Mouse (Mus musculus) CH12.LX (cell line): ENCODE results near the gene Srpr. TPM values are rescaled to one million over a fixed set of nuclear protein-coding genes. Genes with fewer than 3 reads are reported as not detected.

ENCODE experiments used
- DNase-seq: peaks from one replicate; pipeline ENCODE4 v3.0.0-alpha.2; 2013; ENCODE audit errors: extremely low read depth
- H3K27ac ChIP-seq: 2 replicates; pipeline ENCODE4 v1.5.1; 2012; ENCODE audit warnings: low read depth, mild to moderate bottlenecking, control low read depth, moderate library complexity; ENCODE audit not compliant: insufficient read depth
- H3K27me3 ChIP-seq: replicated peaks from 2 replicates; pipeline ENCODE3; 2012; ENCODE audit warnings: inconsistent platforms
- H3K36me3 ChIP-seq, 2 experiments: replicated peaks in 1 of 2; 2 replicates each; pipeline versions ENCODE3 to v1.6.1; 2012; ENCODE audit warnings: inconsistent platforms in 1 of 2, low read length in 1 of 2, mild to moderate bottlenecking in 1 of 2, mixed read lengths in 1 of 2, moderate library complexity in 1 of 2; ENCODE audit not compliant: control insufficient read depth in 1 of 2, insufficient read depth in 1 of 2
- H3K4me1 ChIP-seq, 2 experiments: 2 replicates each; pipeline ENCODE4 v1.6.1; 2012; ENCODE audit warnings: inconsistent platforms in 1 of 2, moderate library complexity in 1 of 2; ENCODE audit not compliant: insufficient read depth in 2 of 2, control insufficient read depth in 1 of 2
- H3K4me2 ChIP-seq: 2 replicates; pipeline ENCODE4 v1.6.1; 2012; ENCODE audit warnings: low read depth, mild to moderate bottlenecking, control low read depth; ENCODE audit not compliant: poor library complexity, insufficient read depth, severe bottlenecking
- H3K4me3 ChIP-seq, 3 experiments: fragments of 150-350 bp in 1 of 3; sonication (generic) in 1 of 3; replicated peaks in 1 of 3; 2 replicates each; pipeline versions ENCODE3 to v1.5.1; 2011 to 2012; ENCODE audit warnings: low read depth in 2 of 3, low read length in 2 of 3, mild to moderate bottlenecking in 2 of 3, moderate library complexity in 2 of 3, control low read depth in 1 of 3, improper control_type of control experiment in 1 of 3, inconsistent platforms in 1 of 3, mixed read lengths in 1 of 3; ENCODE audit not compliant: poor library complexity in 1 of 3
- H3K79me2 ChIP-seq: replicated peaks from 2 replicates; pipeline ENCODE4 v1.6.1; 2012; ENCODE audit warnings: mild to moderate bottlenecking, moderate library complexity; ENCODE audit not compliant: control insufficient read depth, poor library complexity, insufficient read depth, severe bottlenecking; ENCODE audit errors: extremely low read depth
- H3K9ac ChIP-seq: 2 replicates; pipeline ENCODE4 v1.6.1; 2012; ENCODE audit warnings: low read depth, mild to moderate bottlenecking, control low read depth, moderate library complexity; ENCODE audit not compliant: insufficient read depth
- H3K9me3 ChIP-seq: replicated peaks from 2 replicates; pipeline ENCODE3; 2012; ENCODE audit warnings: low read length, inconsistent platforms, mixed read lengths
- BHLHE40 ChIP-seq: IDR thresholded peaks from 2 replicates; pipeline ENCODE4 v1.6.1; 2011; ENCODE audit warnings: mild to moderate bottlenecking, low read depth, low read length, improper control_type of control experiment
- CHD1 ChIP-seq: IDR thresholded peaks from 2 replicates; pipeline ENCODE4 v1.6.1; 2012; ENCODE audit warnings: low read depth, low read length, improper control_type of control experiment, inconsistent platforms
- E2F4 ChIP-seq: IDR thresholded peaks from 2 replicates; pipeline ENCODE4 v1.6.1; 2011; ENCODE audit warnings: low read depth, low read length, improper control_type of control experiment; ENCODE audit not compliant: insufficient replicate concordance
- ELF1 ChIP-seq: IDR thresholded peaks from 2 replicates; pipeline ENCODE4 v1.6.1; 2014; ENCODE audit warnings: low read depth, mild to moderate bottlenecking, inconsistent platforms, low read length, improper control_type of control experiment
- ETS1 ChIP-seq: conservative IDR thresholded peaks from 2 replicates; pipeline ENCODE4 v1.6.1; 2012; ENCODE audit warnings: low read depth, mild to moderate bottlenecking, inconsistent platforms, low read length, improper control_type of control experiment, moderate library complexity
- GABPA ChIP-seq: IDR thresholded peaks from 2 replicates; pipeline ENCODE4 v1.6.1; 2012; ENCODE audit warnings: low read depth, low read length, improper control_type of control experiment, inconsistent platforms; ENCODE audit not compliant: insufficient replicate concordance
- KAT2A ChIP-seq: IDR thresholded peaks from 2 replicates; pipeline ENCODE4 v1.6.1; 2012; ENCODE audit warnings: low read length, improper control_type of control experiment, inconsistent platforms; ENCODE audit not compliant: insufficient replicate concordance
- MAFK ChIP-seq: IDR thresholded peaks from 2 replicates; pipeline ENCODE4 v1.6.1; 2011; ENCODE audit warnings: low read length, improper control_type of control experiment; ENCODE audit not compliant: insufficient replicate concordance
- MAX ChIP-seq: IDR thresholded peaks from 2 replicates; pipeline ENCODE4 v1.6.1; 2011; ENCODE audit warnings: low read length, improper control_type of control experiment
- MXI1 ChIP-seq: IDR thresholded peaks from 2 replicates; pipeline ENCODE4 v1.6.1; 2011; ENCODE audit warnings: mild to moderate bottlenecking, low read depth, low read length, improper control_type of control experiment
- PAX5 ChIP-seq: IDR thresholded peaks from 2 replicates; pipeline ENCODE4 v1.6.1; 2012; ENCODE audit warnings: low read length, inconsistent platforms, mixed read lengths
- POLR2AphosphoS2 ChIP-seq: IDR thresholded peaks from 2 replicates; pipeline ENCODE4 v1.6.1; 2011; ENCODE audit warnings: low read depth, low read length, improper control_type of control experiment
- RAD21 ChIP-seq: IDR thresholded peaks from 2 replicates; pipeline ENCODE4 v1.6.1; 2011; ENCODE audit warnings: low read depth, mild to moderate bottlenecking, low read length, improper control_type of control experiment, moderate library complexity
- SIN3A ChIP-seq: IDR thresholded peaks from 2 replicates; pipeline ENCODE4 v1.6.1; 2012; ENCODE audit warnings: low read length, improper control_type of control experiment, inconsistent platforms
- UBTF ChIP-seq: IDR thresholded peaks from 2 replicates; pipeline ENCODE4 v1.6.1; 2012; ENCODE audit warnings: low read depth, mild to moderate bottlenecking, inconsistent platforms, low read length, improper control_type of control experiment, moderate library complexity
- USF1 ChIP-seq: IDR thresholded peaks from 2 replicates; pipeline ENCODE4 v1.6.1; 2014; ENCODE audit warnings: low read depth, mild to moderate bottlenecking, inconsistent platforms, low read length, improper control_type of control experiment
- USF2 ChIP-seq: conservative IDR thresholded peaks from 2 replicates; pipeline ENCODE4 v1.6.1; 2011; ENCODE audit warnings: low read depth, low read length, improper control_type of control experiment
- ZC3H11A ChIP-seq: IDR thresholded peaks from 2 replicates; pipeline ENCODE4 v1.6.1; 2012; ENCODE audit warnings: low read depth, mild to moderate bottlenecking, inconsistent platforms, low read length, improper control_type of control experiment
- ZKSCAN1 ChIP-seq: IDR thresholded peaks from 2 replicates; pipeline ENCODE4 v1.6.1; 2012; ENCODE audit warnings: low read depth, inconsistent platforms, low read length, improper control_type of control experiment, borderline replicate concordance
- ZMIZ1 ChIP-seq: IDR thresholded peaks from 2 replicates; pipeline ENCODE4 v1.6.1; 2012; ENCODE audit warnings: low read depth, mild to moderate bottlenecking, inconsistent platforms, low read length, improper control_type of control experiment
- dilution Hi-C: fragments of 300-500 bp; cut with MboI; formaldehyde crosslinking; loops from 2 replicates; pipeline ENCODE4 v1.14.3; 2020; ENCODE audit warnings: low sequenced_read_pairs; ENCODE audit not compliant: extremely low pct_unique_long_range_greater_than_20kb, extremely low pct_ligation_motif_present
- in situ Hi-C: fragments of 300-500 bp; cut with MboI; formaldehyde crosslinking; loops from 3 replicates; pipeline ENCODE4 v1.14.3; 2019; ENCODE audit warnings: low sequenced_read_pairs, low pct_ligation_motif_present, low pct_unique_long_range_greater_than_20kb, mixed read lengths
- polyA plus RNA-seq: library from polyadenylated mRNA; unstranded; fragments of >175 nt; gene quantifications from 2 replicates; pipeline ENCODE4 v1.2.1, GENCODE M21; 2012; ENCODE audit warnings: low read depth; ENCODE audit not compliant: insufficient read length
- total RNA-seq, 2 experiments: library from RNA; depleted of rRNA; stranded (reverse); fragments of 300-350 nt in 1 of 2; fragments of >200 nt in 1 of 2; gene quantifications; 2 replicates each; pipeline ENCODE4 v1.2.3; 2012 to 2014

Srpr gene
- total and polyA plus RNA-seq, 3 experiments, result 38.2 to 95.0 (median 40.1) TPM

DNA sequence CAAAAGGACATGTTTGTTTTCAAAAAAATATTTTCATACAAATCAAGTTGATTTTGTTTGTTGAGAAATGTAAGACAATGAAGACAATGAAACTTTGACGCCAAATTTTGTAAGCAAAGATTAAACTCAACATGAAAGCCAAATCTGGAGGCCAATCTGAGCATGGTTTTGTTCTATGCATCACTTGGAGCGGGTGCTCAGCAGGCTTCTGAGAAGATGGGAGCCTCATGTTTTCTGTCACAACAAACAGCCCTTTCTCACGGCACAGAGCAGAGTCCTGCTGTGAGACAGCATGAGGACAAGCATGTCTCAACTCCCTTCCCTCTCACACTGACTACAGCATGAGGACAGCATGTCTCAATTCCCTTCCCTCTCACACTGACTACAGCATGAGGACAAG is 36.0 kb downstream of the Srpr start:
- no peak overlapping the region for H3K4me3 ChIP-seq
- no peak for DNase-seq
- no peak overlapping the region for H3K4me2 ChIP-seq
- H3K36me3 ChIP-seq, result peaks cover 7 to 51% of the 10 kb centered on the region in 2 experiments
- H3K9ac ChIP-seq, result no peak overlapping the region
- H3K79me2 ChIP-seq, result no peaks in the 10 kb centered on the region
- no peaks in the 10 kb centered on the region for H3K4me1 ChIP-seq
- TF ChIP-seq BHLHE40, result no peak
- TF ChIP-seq ELF1, result no peak
- TF ChIP-seq KAT2A, result no peak
- no peak for TF ChIP-seq MXI1
- no peak for TF ChIP-seq POLR2AphosphoS2
- no peak for TF ChIP-seq SIN3A
- no peak for TF ChIP-seq E2F4
- no peak for TF ChIP-seq ETS1
- TF ChIP-seq RAD21, result no peak
- no peak for TF ChIP-seq ZMIZ1
- TF ChIP-seq PAX5, result no peak
- no peak overlapping the region for H3K27ac ChIP-seq
- in situ Hi-C loops, result no loop called here
- H3K27me3 ChIP-seq, result no peaks in the 10 kb centered on the region
- no peaks in the 10 kb centered on the region for H3K9me3 ChIP-seq
- dilution Hi-C loops, result no loop called here

DNA sequence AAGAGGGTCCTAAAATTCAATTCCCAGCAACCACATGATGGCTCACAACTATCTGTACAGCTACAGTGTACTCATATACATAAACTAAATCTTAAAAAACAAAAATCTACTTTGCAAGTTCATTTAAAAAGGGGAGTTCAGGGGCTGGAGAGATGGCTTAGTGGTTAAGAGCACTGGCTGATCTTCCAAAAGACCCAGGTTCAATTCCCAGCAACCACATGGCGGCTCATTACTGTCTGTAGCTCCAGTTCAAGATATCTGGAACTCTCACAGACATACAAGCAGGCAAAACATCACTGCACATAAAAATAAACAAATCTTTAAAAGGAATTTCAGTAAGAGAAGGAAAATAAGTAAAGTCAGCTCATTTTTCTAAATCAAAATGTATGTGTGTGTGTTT is 38.4 kb downstream of the Srpr start:
- no peak for DNase-seq
- Histone ChIP-seq H3K4me1 (no peaks in the 10 kb centered on the region), H3K27ac (no peak overlapping the region), H3K9ac (no peak overlapping the region), H3K79me2 (no peaks in the 10 kb centered on the region), H3K36me3 (peaks cover 0 to 32% of the 10 kb centered on the region in 2 experiments), H3K4me2 (no peak overlapping the region), H3K9me3 (no peaks in the 10 kb centered on the region), H3K4me3 (no peak overlapping the region), H3K27me3 (no peaks in the 10 kb centered on the region)
- dilution Hi-C loops (no loop called here), in situ Hi-C loops (no loop called here)
- TF ChIP-seq RAD21 (no peak), ZMIZ1 (no peak), PAX5 (no peak), ELF1 (no peak), MXI1 (no peak), E2F4 (no peak)

DNA sequence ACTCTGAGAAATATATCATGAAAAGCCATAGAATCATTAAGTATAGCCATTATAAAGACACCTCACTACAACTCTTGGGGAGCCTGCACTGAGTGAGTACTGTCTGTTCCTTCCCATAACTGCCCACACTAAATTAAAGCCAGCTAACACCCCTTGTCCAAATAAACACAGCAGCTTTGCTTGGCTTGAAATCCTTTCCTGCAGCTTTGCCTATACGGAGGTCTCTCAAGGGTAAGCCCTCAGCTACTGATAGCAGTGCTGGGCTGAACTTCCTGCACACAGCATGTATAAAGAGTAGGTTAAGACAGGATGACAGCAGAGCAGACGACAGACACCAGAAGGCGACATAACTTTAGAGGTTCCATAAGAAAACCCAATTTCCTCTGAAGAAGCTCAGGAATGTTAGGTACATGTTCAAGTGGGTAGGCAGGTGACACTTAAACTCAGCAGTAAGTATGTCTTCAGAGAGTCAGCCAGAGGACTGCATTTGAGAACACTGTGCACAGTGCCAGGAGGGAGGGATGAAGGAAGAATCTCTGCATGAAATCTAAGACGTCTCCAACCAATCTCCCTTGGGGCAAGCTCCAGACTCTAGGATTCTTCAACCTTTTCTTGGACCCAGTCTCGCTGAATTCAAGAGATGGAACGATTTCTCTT is 39.1 kb downstream of the Srpr start:
- no peak overlapping the region for H3K4me2 ChIP-seq
- peaks cover 0 to 27% of the 10 kb centered on the region in 2 experiments for H3K36me3 ChIP-seq
- TF ChIP-seq POLR2AphosphoS2 (no peak), ZMIZ1 (no peak), USF1 (no peak), MAX (no peak), E2F4 (no peak), GABPA (no peak), MAFK (no peak), USF2 (no peak), ZC3H11A (no peak), UBTF (no peak), PAX5 (no peak), ELF1 (no peak), ZKSCAN1 (no peak), CHD1 (no peak)
- H3K4me3 ChIP-seq, result no peak overlapping the region
- H3K27me3 ChIP-seq, result no peaks in the 10 kb centered on the region
- H3K9ac ChIP-seq, result no peak overlapping the region
- in situ Hi-C loops (no loop called here), dilution Hi-C loops (no loop called here)
- no peaks in the 10 kb centered on the region for H3K79me2 ChIP-seq
- H3K4me1 ChIP-seq, result no peaks in the 10 kb centered on the region
- H3K9me3 ChIP-seq, result no peaks in the 10 kb centered on the region
- DNase-seq, result no peak
- no peak overlapping the region for H3K27ac ChIP-seq
